Mouse (Mus musculus): ENCODE measurements around the gene Tnfsf14. TPM values are rescaled to one million over a fixed set of nuclear protein-coding genes. Genes with fewer than 3 reads are reported as not detected.

The Tnfsf14 gene
- polyA plus RNA-seq, 1 experiment from 2014 or later = not detected

- 96% methylated on average over 2 of the region's 2 CpGs for WGBS
- Histone ChIP-seq H3K4me3 (no peak overlapping the region), H3K9me3 (replicated peaks) (no peaks in the 10 kb centered on the region), H3K4me1 (replicated peaks) (no peaks in the 10 kb centered on the region), H3K4me2 (no peak overlapping the region), H3K27ac (no peak overlapping the region), H3K9ac (no peak overlapping the region), H3K27me3 (peaks cover 24% of the 10 kb centered on the region), H3K36me3 (no peaks in the 10 kb centered on the region)
- ATAC-seq (replicated peaks; ENCODE audit: insufficient number of reproducible peaks, insufficient read depth, low FRiP score, low read depth) = no peak
These were observed 33.5 kb upstream of the Tnfsf14 start for GRCm38 (mm10) chr17:57227468-57227867.

GRCm38 (mm10) chr17:57223313-57223712 is 29.3 kb upstream of the Tnfsf14 start:
- no peaks in the 10 kb centered on the region for H3K9me3 ChIP-seq (replicated peaks)
- no peak for ATAC-seq (replicated peaks; ENCODE audit: insufficient number of reproducible peaks, insufficient read depth, low FRiP score, low read depth)
- H3K4me2 ChIP-seq = no peak overlapping the region
- no peak overlapping the region for H3K4me3 ChIP-seq
- H3K36me3 ChIP-seq = no peaks in the 10 kb centered on the region
- H3K27me3 ChIP-seq = peaks cover 24% of the 10 kb centered on the region
- H3K27ac ChIP-seq = no peak overlapping the region
- no peaks in the 10 kb centered on the region for H3K4me1 ChIP-seq (replicated peaks)
- WGBS = 63% methylated on average over 9 of the region's 9 CpGs
- no peak overlapping the region for H3K9ac ChIP-seq

- Histone ChIP-seq H3K27me3 (peaks cover 27% of the 10 kb centered on the region), H3K36me3 (no peaks in the 10 kb centered on the region), H3K4me3 (no peak overlapping the region), H3K9ac (no peak overlapping the region), H3K9me3 (replicated peaks) (no peaks in the 10 kb centered on the region), H3K4me1 (replicated peaks) (no peaks in the 10 kb centered on the region), H3K4me2 (no peak overlapping the region), H3K27ac (no peak overlapping the region)
- ATAC-seq (replicated peaks; ENCODE audit: insufficient number of reproducible peaks, insufficient read depth, low FRiP score, low read depth) = no peak
- WGBS = 39% methylated on average over 4 of the region's 4 CpGs
These were observed 27.9 kb upstream of the Tnfsf14 start for GRCm38 (mm10) chr17:57221911-57222310.

GRCm38 (mm10) chr17:57219884-57220207 is 25.9 kb upstream of the Tnfsf14 start:
- H3K9ac ChIP-seq = no peak overlapping the region
- WGBS = 20% methylated on average over 3 of the region's 3 CpGs
- no peak overlapping the region for H3K27ac ChIP-seq
- H3K4me1 ChIP-seq (replicated peaks) = no peaks in the 10 kb centered on the region
- H3K4me2 ChIP-seq = no peak overlapping the region
- no peaks in the 10 kb centered on the region for H3K9me3 ChIP-seq (replicated peaks)
- H3K4me3 ChIP-seq = no peak overlapping the region
- peaks cover 17% of the 10 kb centered on the region for H3K27me3 ChIP-seq
- no peak for ATAC-seq (replicated peaks; ENCODE audit: insufficient number of reproducible peaks, insufficient read depth, low FRiP score, low read depth)
- H3K36me3 ChIP-seq = no peaks in the 10 kb centered on the region

DNA sequence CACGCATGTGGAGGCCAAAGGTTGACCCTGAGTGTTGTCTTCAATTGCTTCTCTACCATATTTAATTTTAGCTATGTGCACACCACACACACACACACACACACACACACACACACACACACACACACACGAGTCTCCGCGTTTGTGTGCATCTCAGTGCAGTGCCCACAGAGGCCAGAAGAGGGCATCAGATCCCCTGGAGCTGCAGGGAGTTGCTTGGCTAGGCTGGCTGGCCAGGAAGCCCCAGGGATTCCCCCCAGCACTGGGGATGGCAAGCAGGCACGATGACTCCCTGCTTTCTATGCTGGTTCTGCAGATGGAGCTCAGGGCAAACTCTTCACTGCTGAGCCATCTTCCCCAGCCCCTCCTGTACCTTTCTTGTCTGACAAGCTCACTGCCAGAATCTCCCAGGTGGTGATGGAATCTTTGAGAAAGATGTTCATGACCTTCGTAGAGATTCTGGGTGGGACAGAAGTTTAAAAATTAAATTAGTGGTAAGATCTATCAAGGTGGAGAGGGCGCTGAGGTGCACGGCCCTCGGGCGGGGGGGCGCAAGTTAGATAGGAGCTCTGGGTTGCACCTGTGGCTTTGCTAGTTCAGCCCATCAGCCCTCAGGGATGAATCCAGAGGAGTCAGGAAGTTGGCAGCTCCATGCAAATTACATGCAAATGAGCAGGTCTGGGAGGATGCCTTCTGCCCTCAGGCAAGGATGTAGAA is 25.3 kb upstream of the Tnfsf14 start:
- H3K27me3 ChIP-seq = peaks cover 14% of the 10 kb centered on the region
- no peak overlapping the region for H3K4me3 ChIP-seq
- no peaks in the 10 kb centered on the region for H3K4me1 ChIP-seq (replicated peaks)
- H3K27ac ChIP-seq = no peak overlapping the region
- 28% methylated on average over 11 of the region's 11 CpGs for WGBS
- H3K36me3 ChIP-seq = no peaks in the 10 kb centered on the region
- H3K9ac ChIP-seq = no peak overlapping the region
- no peak for ATAC-seq (replicated peaks; ENCODE audit: insufficient number of reproducible peaks, insufficient read depth, low FRiP score, low read depth)
- H3K9me3 ChIP-seq (replicated peaks) = no peaks in the 10 kb centered on the region
- no peak overlapping the region for H3K4me2 ChIP-seq

DNA sequence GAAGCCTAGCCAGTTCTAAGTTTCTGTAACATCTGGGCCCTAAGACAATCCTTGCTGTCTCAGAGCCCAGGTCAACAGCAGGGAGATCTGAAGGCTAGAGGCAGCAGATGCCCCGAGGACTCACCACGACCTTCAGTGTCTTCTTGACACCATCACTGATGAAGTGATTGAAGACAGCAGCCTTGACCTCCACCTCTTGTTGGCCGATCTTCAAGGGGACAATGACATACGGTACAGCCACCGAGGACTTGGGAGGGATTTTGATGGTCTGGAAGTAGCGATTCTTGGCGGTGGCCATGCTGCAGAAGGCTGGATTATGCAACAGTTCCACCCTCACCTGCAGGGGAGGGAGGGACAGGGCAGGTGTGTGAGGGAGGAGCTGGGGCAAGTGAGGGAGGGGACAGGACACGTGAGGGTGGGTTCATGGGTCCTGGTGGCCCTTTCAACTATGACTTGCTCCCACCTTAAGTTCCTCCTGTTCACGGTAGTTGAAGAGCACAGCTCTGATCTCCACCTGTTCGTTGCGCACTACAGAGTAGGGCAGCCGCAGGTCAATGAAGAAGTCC is 24.4 kb upstream of the Tnfsf14 start:
- no peak for ATAC-seq (replicated peaks; ENCODE audit: insufficient number of reproducible peaks, insufficient read depth, low FRiP score, low read depth)
- Histone ChIP-seq H3K27ac (no peak overlapping the region), H3K4me2 (no peak overlapping the region), H3K36me3 (no peaks in the 10 kb centered on the region), H3K4me1 (replicated peaks) (no peaks in the 10 kb centered on the region), H3K4me3 (no peak overlapping the region), H3K27me3 (peaks cover 9% of the 10 kb centered on the region; the same call in 1 of the 2 replicates), H3K9me3 (replicated peaks) (no peaks in the 10 kb centered on the region), H3K9ac (no peak overlapping the region)
- 66% methylated on average over 12 of the region's 12 CpGs for WGBS

DNA sequence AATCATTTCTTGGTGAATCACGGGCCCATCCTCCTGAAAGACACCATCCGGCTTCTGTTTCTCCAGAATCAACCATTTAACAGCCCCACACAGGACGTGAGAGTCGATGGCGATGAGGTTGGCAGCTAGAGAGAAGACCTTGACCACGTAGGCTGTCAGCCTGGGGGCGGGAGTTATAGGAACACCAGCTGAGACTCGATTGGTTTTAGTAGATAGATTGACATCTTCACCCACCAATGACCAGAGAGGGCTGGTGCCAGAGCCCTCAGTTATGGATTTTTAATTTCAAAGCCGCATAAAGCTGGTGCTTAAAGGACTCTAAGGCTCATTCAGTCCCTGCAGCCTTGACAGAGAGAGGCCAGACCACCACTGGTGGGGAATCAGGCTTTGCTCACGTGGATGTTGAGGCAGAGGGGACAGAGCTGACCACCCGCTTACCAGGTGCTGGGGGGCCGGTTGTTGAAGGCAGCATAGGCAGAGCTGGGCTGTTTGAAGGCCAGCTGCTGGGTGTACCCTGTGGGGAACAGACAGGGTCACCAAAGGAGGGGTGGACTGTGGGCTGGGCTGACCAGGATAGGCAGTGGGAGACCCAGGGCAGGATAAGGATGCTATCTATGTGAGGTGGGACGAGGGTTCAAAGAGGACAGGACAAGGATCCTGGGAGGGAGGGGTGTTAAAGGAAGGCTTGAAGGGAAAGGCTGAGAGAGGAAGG is 20.9 kb upstream of the Tnfsf14 start:
- H3K36me3 ChIP-seq = no peaks in the 10 kb centered on the region
- whole genome bisulfite sequencing = 40% methylated on average over 13 of the region's 13 CpGs
- H3K4me1 ChIP-seq (replicated peaks) = no peaks in the 10 kb centered on the region
- H3K27ac ChIP-seq = no peak overlapping the region
- peaks cover 9% of the 10 kb centered on the region; the same call in 1 of the 2 replicates for H3K27me3 ChIP-seq
- no peak overlapping the region for H3K9ac ChIP-seq
- no peak overlapping the region for H3K4me3 ChIP-seq
- no peak overlapping the region for H3K4me2 ChIP-seq
- no peaks in the 10 kb centered on the region for H3K9me3 ChIP-seq (replicated peaks)
- ATAC-seq (replicated peaks; ENCODE audit: insufficient number of reproducible peaks, insufficient read depth, low FRiP score, low read depth) = no peak

DNA sequence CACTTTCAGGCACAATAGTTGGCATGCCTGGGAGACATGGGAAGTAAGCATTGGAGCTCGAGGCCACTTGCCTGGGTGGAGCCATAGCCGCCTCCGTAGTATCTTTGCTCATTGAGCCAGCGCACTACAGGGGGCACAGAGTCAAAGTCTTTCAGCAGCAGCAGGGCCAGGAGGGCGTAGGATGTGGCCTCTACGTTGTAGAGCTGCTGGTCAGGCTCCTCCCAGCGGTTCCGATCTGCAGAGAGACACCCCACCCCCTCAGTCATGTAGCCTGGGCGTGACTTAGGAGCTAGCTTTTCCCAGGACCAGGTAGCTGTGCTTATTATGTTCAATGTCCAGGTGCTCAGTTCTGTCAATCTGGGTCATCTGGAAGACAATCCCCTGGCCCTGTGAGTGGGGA is 17.5 kb upstream of the Tnfsf14 start:
- no peak overlapping the region for H3K4me2 ChIP-seq
- H3K36me3 ChIP-seq = no peaks in the 10 kb centered on the region
- no peak overlapping the region for H3K27ac ChIP-seq
- H3K4me3 ChIP-seq = no peak overlapping the region
- no peak for ATAC-seq (replicated peaks; ENCODE audit: insufficient number of reproducible peaks, insufficient read depth, low FRiP score, low read depth)
- WGBS = 55% methylated on average over 9 of the region's 9 CpGs
- H3K9me3 ChIP-seq (replicated peaks) = no peaks in the 10 kb centered on the region
- H3K4me1 ChIP-seq (replicated peaks) = no peaks in the 10 kb centered on the region
- H3K9ac ChIP-seq = no peak overlapping the region
- peaks cover 6% of the 10 kb centered on the region; the same call in 1 of the 2 replicates for H3K27me3 ChIP-seq

- 66% methylated on average over 4 of the region's 4 CpGs for WGBS
These were observed 15.4 kb upstream of the Tnfsf14 start for GRCm38 (mm10) chr17:57209330-57209729.

DNA sequence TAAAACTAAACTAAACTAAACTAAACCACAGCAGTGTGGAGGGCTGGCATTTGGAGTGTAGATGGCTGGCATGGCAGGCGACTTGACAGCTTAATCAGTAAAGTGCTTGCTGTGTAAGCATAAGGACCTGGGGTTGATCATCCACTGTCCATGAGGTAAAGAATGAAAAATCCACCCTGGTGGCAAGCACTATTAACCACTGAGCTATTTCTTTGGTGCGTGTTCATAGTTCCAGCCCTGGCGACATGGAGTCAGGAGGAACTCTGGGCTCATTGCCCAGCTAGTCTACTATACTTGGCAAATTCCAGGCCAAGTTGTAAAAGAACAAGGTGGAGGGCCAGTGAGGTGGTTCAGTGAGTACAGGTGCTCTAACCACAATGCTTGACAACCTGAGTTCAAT is 14.0 kb upstream of the Tnfsf14 start:
- no peak overlapping the region for H3K9ac ChIP-seq
- H3K36me3 ChIP-seq = no peaks in the 10 kb centered on the region
- H3K4me1 ChIP-seq (replicated peaks) = no peaks in the 10 kb centered on the region
- H3K4me2 ChIP-seq = no peak overlapping the region
- H3K9me3 ChIP-seq (replicated peaks) = no peaks in the 10 kb centered on the region
- 58% methylated on average over 3 of the region's 3 CpGs for WGBS
- H3K27ac ChIP-seq = no peak overlapping the region
- no peaks in the 10 kb centered on the region for H3K27me3 ChIP-seq
- ATAC-seq (replicated peaks; ENCODE audit: insufficient number of reproducible peaks, insufficient read depth, low FRiP score, low read depth) = no peak
- H3K4me3 ChIP-seq = no peak overlapping the region

More at GRCm38 (mm10) chr17:57209330-57209729, 15.4 kb upstream of the Tnfsf14 start:
- Histone ChIP-seq H3K36me3 (no peaks in the 10 kb centered on the region), H3K27ac (no peak overlapping the region), H3K4me2 (no peak overlapping the region), H3K4me3 (no peak overlapping the region), H3K4me1 (replicated peaks) (no peaks in the 10 kb centered on the region), H3K9me3 (replicated peaks) (no peaks in the 10 kb centered on the region), H3K27me3 (0 out of 2 replicates have a peak, but pooled peaks cover 2% of the 10 kb centered on the region), H3K9ac (no peak overlapping the region)
- ATAC-seq (replicated peaks; ENCODE audit: insufficient number of reproducible peaks, insufficient read depth, low FRiP score, low read depth) = no peak

GRCm38 (mm10) chr17:57201841-57202724 is 8.1 kb upstream of the Tnfsf14 start:
- no peak for ATAC-seq (replicated peaks; ENCODE audit: insufficient number of reproducible peaks, insufficient read depth, low FRiP score, low read depth)
- H3K9me3 ChIP-seq (replicated peaks) = no peaks in the 10 kb centered on the region
- no peak overlapping the region for H3K4me2 ChIP-seq
- H3K4me1 ChIP-seq (replicated peaks) = no peaks in the 10 kb centered on the region
- H3K27me3 ChIP-seq = no peaks in the 10 kb centered on the region
- H3K9ac ChIP-seq = no peak overlapping the region
- 72% methylated on average over 9 of the region's 10 CpGs for WGBS
- H3K36me3 ChIP-seq = no peaks in the 10 kb centered on the region
- H3K4me3 ChIP-seq = no peak overlapping the region
- no peak overlapping the region for H3K27ac ChIP-seq

Measured in heart, embryonic 15.5 days (tissue).